In the genomic region with DNA sequence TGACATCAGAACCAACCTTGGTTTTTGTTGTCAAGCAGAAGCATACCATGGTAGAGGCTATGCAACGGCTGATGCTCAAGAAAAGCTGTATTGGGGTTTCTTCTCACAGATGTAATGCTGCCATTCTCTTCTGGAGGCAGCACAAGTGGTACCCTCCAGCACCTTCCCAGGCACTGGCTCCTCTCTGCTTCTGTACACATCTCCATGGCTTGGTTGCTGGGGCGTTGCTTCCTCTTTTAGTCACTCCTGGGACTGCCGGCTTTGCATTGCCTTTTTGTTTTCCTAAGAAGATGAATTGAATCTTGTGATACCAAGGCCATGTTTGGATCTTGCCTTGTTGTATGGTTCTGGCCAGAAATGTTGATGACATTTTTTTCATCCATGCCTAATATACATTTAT, we compare ENCODE assay signal across 17 mouse cellular contexts. TPM values are rescaled to one million over a fixed set of nuclear protein-coding genes. Genes with fewer than 3 reads are reported as not detected.
"Had no signal": no experiment of that assay in that cellular context is flagged by ENCODE, and none has a peak within 500 bp of the region (broad histone marks: within the 10 kb centered on the region; RNA-seq: fewer than 3 reads in every experiment).

No protein-coding gene starts in this region.

- DNase-seq: kidney, adult 2 months; kidney, postnatal 25 days; layer of hippocampus, postnatal 36 days; left cerebral cortex, postnatal 4 days; liver, postnatal 0 days; lung, embryonic 14.5 days; retina, postnatal 1 day; right cerebral cortex, postnatal 25 days; spleen, adult 18-20 months; thymus, adult 18-20 months; thymus, postnatal 36 days had no signal

- ATAC-seq: liver, postnatal 0 days; lung, postnatal 0 days; midbrain, embryonic 15.5 days had no signal

RNA-seq across cellular contexts. Expression of gene Ptchd3, which starts 40.5 kb away (rescaled TPM):
- total RNA-seq: layer of hippocampus, adult 2 months; layer of hippocampus, postnatal 10 days; layer of hippocampus, postnatal 36 days; left cerebral cortex, adult 2 months; left cerebral cortex, postnatal 14 days; left cerebral cortex, postnatal 4 days had no signal
